Mouse (Mus musculus) megakaryocyte, embryonic 14.5 days (primary cell): Measurements from ENCODE around the gene Nrp2.

Experiments
- FLI1 ChIP-seq: IDR thresholded peaks from 2 replicates; pipeline ENCODE4 v1.6.1; 2012; ENCODE audit warnings: low read length, inconsistent platforms, mixed read lengths
- GATA1 ChIP-seq: IDR thresholded peaks from 3 replicates; pipeline ENCODE4 v1.6.1; 2012; ENCODE audit warnings: mixed read lengths, low read length, inconsistent platforms, borderline replicate concordance

DNA sequence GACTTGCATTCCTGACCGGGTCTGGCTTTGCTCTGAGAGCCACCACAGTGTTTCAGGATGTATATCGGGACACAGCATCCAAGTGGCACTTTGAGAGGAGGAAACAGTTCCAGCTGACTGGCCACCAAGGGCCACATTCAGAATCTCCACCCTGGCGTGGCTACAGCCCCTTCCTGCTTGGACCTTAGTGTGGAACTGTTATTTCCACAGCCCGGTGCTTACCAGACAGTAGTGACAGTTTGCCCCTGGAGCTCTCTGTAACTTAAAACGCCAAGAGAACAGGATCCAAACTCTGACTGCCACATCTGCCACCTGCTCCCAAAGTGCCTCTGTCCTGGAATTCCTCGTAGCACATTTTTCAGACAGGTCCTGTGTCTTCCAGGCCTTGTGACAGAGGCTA is 25.3 kb downstream of the Nrp2 start:
- TF ChIP-seq GATA1 (no peak), FLI1 (no peak)
